Mouse (Mus musculus) heart, postnatal 25 days (tissue): ENCODE results near the gene Gbp3. TPM values are rescaled to one million over a fixed set of nuclear protein-coding genes. Genes with fewer than 3 reads are reported as not detected.
A peak's percentile ranks its signal among the peaks of the same experiment; 100 is the strongest.

Experiments used
- DNase-seq: peaks from one replicate; pipeline ENCODE4 v3.0.0; 2022; ENCODE audit warnings: low spot score
- intact Hi-C: fragments of 180-260 bp; cut with DNase I; formaldehyde crosslinking; loops from one replicate; pipeline ENCODE4 v1.15.1; 2025
- total RNA-seq, 2 experiments: library from RNA; stranded (reverse); gene quantifications; 2 replicates each; pipeline ENCODE4 v1.2.3; 2021

The Gbp3 gene
- total RNA-seq, 2 experiments from 2014 or later, result 10.5 to 12.6 TPM

GRCm38 (mm10) chr3:142578342-142578741, 18.5 kb downstream of the Gbp3 start:
- intact Hi-C loops, result no loop called here
- DNase-seq, result no peak

DNA sequence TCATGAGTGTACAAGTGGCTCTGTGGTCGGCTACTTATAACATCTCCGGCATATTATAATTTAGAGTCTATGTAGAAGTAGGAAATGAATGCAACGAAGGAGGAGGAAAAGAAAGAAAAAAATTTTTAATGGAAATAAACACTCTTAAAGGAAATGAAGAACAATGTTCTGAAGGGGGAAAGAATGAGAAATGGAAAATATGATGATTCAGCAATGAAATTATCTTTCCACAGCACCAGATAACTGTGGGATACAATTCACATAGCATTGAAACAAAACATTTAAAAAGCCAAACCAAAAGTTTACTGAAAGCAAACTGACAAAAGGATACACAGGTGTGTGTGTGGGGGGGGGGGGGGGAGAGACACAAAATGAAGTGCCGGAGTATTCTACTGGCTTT, 23.2 kb downstream of the Gbp3 start:
- intact Hi-C loops, result no loop called here
- DNase-seq, result no peak

DNA sequence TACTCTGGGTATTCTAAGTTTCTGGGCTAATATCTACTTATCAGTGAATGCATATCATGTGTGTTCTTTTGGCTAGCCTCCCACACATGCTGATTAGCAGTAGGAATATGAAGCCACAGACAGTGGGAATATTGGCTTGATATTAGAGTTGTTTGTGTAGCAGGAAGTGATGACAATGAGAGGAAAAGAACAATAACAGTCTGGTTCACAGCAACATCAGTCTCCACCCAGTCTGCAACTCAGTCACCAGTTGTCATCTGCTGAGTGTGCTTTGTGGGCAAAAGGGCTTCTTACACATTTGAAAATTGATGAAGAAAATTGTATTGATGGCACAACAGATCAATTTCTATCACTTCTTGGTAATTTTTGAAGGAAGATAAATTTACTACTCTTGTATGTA, 27.6 kb downstream of the Gbp3 start:
- DNase-seq, result no peak
- intact Hi-C loops, result no loop called here

- intact Hi-C loops, result no loop called here
Measured at GRCm38 (mm10) chr3:142588888-142589287, 29.1 kb downstream of the Gbp3 start.

DNA sequence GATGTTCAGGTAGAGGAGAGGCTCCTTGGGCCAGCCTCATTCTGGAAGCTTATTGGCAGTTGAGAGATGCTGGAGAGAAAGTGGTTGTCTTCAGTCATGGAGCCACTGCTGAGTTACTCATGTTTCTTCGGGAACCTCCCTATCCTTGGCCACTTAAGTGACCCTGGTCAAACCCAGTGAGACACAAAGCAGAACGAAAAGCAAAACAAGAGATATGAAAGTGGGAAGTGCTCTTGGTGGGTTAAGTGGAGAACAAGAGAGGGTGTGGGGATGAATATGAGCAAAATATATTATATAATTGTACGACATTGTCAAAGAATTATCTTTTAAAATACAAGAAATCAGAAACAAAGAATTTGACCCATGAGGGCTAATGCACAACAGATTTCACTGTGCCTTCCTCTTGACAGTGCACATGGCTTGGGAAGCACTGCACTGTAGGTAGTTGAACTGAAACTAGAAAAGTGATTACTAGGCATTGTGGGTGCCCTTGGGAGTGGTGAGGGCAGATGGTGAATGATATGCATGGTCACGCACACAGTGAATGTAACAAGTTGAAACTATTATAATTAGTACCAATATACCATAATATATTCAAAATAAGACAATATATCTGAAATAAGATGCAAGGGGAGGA, 30.7 kb downstream of the Gbp3 start:
- no peak for DNase-seq
- intact Hi-C loops, result no loop called here

More at GRCm38 (mm10) chr3:142588888-142589287, 29.1 kb downstream of the Gbp3 start:
- no peak for DNase-seq

DNA sequence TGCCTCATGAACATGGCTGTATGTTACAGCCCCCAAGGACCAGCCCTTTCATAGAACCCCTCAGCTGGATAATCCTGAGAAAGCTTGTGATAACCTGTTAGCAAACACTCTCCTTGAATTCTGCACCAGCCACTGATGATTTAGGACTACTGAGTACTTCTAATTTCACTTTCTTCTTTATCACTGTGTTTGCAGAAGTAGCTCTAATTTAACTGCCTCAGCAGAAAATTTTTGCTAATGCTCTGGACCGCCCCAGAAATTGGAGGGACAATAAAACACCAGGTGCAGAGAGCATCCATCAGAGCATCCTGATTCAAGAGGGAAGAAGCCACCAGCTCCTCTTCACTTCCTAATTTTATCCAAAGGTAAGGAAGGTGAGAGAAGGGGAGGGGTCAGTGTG, 34.7 kb downstream of the Gbp3 start, which contains the start of gene Gbp2b:
TSS of gene Gbp2b (plus strand) at position 301 of the 400 bp plus-strand sequence.
- intact Hi-C loops, result no loop called here
- no peak for DNase-seq

GRCm38 (mm10) chr3:142597923-142598322, 38.1 kb downstream of the Gbp3 start:
- DNase-seq, result no peak
- intact Hi-C loops, result no loop called here

DNA sequence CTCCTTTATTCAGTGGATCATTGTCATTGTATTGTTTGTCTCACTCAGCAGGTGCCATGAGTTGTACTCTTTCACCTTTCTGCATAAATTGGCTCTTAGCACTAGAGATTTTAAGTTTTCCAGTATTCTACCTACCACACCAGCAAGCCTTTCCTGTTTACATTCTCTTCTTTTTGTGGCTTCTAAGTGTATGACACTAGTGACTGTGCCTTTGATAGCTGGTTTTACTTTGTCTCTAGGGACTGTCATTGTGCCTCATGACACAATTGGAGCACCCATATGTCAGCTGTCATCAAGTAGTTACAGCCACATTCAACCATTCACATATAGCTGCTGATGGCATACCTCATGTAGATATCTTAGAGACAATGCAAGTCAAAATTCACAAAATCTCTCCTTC, 41.8 kb downstream of the Gbp3 start:
- intact Hi-C loops, result no loop called here

DNA sequence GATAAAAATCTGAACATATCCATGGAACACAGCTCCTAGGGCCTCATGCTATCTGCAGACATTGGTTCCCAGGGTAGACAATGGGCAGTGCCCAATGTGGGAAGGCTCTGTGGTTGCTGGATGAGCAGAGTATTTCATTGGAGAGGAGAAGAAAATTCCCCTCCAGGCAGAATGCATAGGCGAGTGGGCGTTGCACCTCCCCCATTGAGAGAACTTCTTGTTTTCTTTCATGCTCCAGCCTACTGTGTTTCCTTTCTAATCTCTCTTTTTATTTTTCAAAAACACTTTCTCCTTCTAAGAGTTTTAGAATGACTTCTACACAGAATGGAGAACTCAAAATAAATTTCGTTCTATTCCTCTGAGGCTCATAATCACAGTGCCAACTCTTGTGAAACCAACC, 58.8 kb downstream of the Gbp3 start:
- DNase-seq, result no peak
- intact Hi-C loops, result loop anchor here (2.0 kb wide), 1 partner anchor 46 kb away; no protein-coding TSS in a partner anchor

More for the DNA sequence above, 41.8 kb downstream of the Gbp3 start:
- no peak for DNase-seq

DNA sequence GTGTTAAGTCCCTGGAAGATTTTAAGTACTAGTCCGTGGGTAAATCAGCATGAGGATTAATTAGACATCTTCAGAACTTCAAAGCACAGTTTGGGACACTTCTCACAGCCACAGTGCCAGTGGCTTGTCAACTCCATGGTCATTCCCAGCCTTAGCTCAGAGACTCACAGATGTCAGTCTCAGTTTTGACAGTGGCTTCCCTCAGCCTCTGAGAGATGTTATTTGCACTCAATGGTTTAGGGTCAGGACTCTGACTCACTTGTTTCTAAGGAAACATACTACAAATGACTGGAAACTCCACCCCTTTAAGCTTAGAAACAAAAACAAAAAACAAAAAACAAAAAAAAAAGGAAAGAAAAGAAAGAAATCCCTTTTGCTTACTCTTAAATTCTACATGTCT, 59.8 kb downstream of the Gbp3 start:
- intact Hi-C loops, result loop anchor here (2.0 to 10.0 kb wide), 3 partner anchors 47 to 335 kb away; no protein-coding TSS in a partner anchor
- DNase-seq, result no peak

GRCm38 (mm10) chr3:142620111-142620955, 60.5 kb downstream of the Gbp3 start, which contains the start of gene Gbp2:
Gene Gbp2, plus strand, starts transcription at chr3:142620602.
- intact Hi-C loops, result loop anchor here (2.0 to 10.0 kb wide), 2 partner anchors 130 to 336 kb away; no protein-coding TSS in a partner anchor
- peak; percentile 12 for DNase-seq

GRCm38 (mm10) chr3:142620956-142621562, 61.2 kb downstream of the Gbp3 start:
- no peak for DNase-seq
- intact Hi-C loops, result loop anchor here (1.0 to 10.0 kb wide), 3 partner anchors 61 to 336 kb away; partner anchors contain the start of gene Gbp3

Other genes starting within 250 kb of the Gbp3 start
- 100 to 1,000 TPM; 808 to 915 TPM for gene Pdlim5, start 164.3 kb upstream of the Gbp3 start, total RNA-seq
- 1 to 10 TPM; 7.3 to 8.7 TPM for gene Gbp5, start 66.0 kb upstream of the Gbp3 start, total RNA-seq
- 10 to 100 TPM in 1 of 2 experiments, 1 to 10 TPM in 1; 9.5 to 12.1 TPM for gene Gbp7, start 29.7 kb upstream of the Gbp3 start, total RNA-seq
- gene Gbp2b, start 34.8 kb downstream of the Gbp3 start, total RNA-seq, result under 1 TPM in 1 of 2 experiments, not detected in 1; 0.14 TPM
- gene Gbp2, start 60.6 kb downstream of the Gbp3 start, total RNA-seq, result 10 to 100 TPM; 10.0 to 12.6 TPM
- gene Kyat3, start 141.0 kb downstream of the Gbp3 start, total RNA-seq, result 10 to 100 TPM; 19.4 to 19.8 TPM
- 10 to 100 TPM; 17.9 to 18.3 TPM for gene Gtf2b, start 205.0 kb downstream of the Gbp3 start, total RNA-seq